Mouse (Mus musculus) bone marrow macrophage, adult 2 months (primary cell): Measurements from ENCODE around the gene Bcan.

ENCODE experiments used
- CTCF ChIP-seq: IDR thresholded peaks from 2 replicates; pipeline ENCODE4 v1.5.1; 2012; ENCODE audit warnings: low read depth, mild to moderate bottlenecking, low read length, moderate library complexity
- POLR2A ChIP-seq: IDR thresholded peaks from 2 replicates; pipeline ENCODE4 v1.6.1; 2012; ENCODE audit warnings: mild to moderate bottlenecking, low read depth, low read length, borderline replicate concordance

- TF ChIP-seq CTCF, result no peak
- no peak for TF ChIP-seq POLR2A
Measured at GRCm38 (mm10) chr3:87959371-87959770, 40.7 kb downstream of the Bcan start.
